Mouse (Mus musculus) liver, postnatal 0 days (tissue): ENCODE results near the gene Vegfb.

Experiments
- CTCF ChIP-seq: sonication (generic); IDR thresholded peaks from 2 replicates; pipeline ENCODE4 v1.5.1; 2016; ENCODE audit warnings: antibody characterized with exemption, low read depth
- EP300 ChIP-seq: IDR thresholded peaks from 2 replicates; pipeline ENCODE4 v1.6.1; 2016; ENCODE audit warnings: antibody characterized with exemption, low read depth, mild to moderate bottlenecking

DNA sequence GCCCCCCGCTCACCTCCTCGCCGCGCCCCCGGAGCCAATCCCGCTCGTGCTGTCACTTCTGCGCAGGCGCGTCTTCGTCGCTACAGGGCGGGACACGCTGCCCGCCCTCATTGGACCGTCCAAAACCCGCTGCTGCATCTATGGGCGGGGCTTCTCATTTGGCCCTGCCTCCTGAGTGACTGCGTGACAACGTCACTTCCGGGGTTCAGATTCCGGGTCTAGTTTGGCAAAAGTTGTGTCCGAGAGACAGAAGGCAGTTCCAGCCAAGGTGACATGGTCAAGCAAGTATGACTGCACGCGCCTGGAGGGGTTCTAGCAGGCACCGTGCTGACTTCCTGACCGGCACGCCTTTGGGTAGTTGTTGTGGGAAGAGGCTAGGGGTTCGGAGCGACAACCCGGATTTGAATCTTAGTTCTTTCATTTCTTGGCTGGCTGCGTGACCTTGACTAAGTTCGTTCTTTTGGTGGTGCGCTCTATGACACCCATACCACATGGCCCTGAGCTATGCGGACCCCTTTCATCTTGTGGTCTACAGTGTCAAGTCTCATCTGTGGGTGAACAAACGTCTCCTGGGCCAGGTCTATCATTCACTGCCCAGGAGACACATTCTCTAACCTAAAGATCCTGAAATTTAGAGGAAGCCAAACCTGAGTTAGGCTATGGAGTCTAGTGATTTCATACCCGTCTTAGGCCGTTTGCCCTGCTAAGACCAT lies 6.9 kb downstream of the Vegfb start, which contains the start of gene Fkbp2:
- no peak for TF ChIP-seq CTCF
- no peak for TF ChIP-seq EP300
